Mouse (Mus musculus): ENCODE measurements around the gene Dlgap4.
"Not testable (repeated sequence)": the region's sequence is repeated elsewhere in the genome, so short reads cannot be mapped to it uniquely, and the experiment has no call there.

The Dlgap4 gene

DNA sequence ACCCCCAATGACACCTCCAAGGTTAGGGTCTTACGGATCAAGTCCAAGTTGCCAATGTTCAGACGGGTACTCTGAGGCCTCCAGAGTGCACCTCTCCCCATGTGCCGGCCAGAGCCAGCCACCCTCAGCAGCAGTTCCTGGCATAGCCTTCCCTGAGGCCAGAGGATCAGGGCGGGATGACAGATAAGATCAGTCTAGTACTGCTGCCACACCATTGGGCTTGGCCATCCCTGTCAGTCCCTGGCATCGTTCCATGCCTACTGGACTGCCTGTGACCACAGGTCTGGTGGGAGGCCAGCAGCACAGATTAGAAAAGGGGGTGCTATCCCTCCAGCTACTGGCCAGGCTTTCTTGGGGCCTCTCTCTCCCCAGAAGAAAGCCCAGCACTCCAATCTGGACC lies 165.5 kb downstream of the Dlgap4 start:
- DNase-seq: no peak

DNA sequence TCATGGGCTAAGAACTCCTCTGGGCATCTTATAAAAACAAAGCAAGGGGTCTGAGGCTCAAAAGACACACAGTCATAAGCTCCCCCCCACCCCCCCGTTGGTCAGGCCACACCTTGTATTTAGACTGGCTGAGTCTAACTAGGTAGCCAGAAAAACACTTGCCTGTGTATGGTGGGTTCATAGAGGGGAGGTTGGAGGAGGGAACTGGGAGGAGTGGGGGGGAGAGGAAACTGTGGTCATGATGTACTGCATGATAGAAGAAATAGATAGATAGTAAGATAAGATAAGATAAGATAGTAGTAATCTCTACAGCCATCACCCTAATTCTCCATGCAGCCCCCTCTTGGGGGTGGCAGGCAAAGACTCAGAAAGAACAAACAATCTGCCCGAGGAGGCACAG lies 166.0 kb downstream of the Dlgap4 start:
- no peak for DNase-seq

DNA sequence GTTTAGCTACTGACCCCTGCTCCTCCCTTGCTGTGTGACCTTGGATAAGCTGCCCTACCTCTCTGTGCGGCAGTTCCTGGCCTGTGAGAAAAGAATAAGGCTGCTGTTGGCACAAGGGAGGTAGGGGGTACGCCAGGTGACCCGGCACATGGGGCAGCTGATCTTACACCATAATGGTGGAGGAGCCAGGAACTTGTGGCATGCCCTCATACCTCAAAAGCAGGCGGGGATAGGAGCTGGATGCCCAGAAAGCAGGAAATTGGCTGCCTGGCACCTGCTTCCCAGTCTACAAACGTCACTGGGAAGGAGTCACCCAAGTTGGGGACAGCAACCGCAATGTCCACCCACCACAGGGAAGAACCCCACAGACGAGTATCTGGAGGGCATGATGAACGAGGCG lies 166.6 kb downstream of the Dlgap4 start:
- no peak for DNase-seq

DNA sequence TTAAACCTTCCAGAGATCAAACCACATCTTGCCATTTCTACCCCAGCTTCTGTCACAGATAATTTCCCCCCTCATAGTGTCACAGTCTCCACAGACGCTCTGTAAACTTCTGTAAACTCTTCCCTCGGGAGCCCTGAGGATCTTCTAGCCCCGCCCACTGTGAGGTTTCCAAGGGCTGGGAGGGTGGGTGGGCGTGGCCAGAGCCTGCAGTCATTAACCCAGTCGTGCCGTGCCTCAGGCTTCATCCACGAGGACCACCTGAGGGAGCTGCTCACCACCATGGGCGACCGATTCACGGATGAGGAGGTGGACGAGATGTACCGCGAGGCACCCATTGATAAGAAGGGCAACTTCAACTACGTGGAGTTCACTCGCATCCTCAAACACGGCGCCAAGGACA lies 167.2 kb downstream of the Dlgap4 start:
- no peak for DNase-seq

DNA sequence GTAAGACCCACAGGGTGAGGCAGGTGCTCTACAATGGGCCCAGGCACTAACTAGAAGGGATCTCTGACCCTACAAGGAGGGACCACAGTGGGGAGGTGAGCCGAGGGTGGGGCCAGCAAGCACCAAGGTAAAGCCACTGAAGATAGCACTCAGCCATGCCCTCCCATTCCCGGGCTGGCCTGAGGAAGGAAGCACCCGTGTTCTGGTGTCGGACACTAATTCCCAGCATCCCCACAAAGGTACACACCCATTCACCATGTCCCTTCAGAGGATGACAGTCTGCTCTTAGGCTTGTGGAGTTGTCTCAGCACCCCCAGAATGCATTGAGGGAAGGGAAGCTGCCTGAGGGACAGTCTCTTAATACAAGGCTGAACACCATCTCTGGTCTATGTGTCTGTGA lies 167.8 kb downstream of the Dlgap4 start:
- no peak for DNase-seq

DNA sequence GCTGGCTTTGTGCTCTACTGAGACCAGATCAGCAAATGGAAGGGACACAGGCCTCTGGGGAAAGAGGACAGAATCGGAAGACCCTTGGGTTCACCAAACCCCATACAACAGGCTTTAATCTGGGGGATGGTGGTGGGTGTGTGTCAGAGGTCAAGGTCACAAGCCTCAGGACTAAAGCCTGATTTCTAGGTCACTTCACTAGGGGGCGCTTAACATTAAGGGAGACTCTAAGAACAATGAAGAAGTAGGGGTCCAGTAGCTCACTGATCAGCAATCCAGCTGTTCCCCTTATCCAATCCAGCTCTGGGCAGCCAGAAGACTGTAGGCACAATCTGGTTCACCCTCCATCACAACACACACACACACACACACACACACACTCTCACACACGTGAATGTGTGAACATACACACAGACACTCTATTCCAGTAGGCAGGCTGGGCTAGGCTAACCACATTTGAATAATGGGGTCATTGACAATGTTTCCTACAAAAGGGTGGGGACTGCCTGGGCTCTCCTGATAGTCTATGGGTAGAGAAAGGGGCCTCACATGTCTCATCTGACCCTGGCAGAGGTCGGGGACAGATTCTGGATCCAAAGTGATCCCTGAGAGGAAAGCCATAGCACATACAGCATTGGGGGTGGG lies 168.5 kb downstream of the Dlgap4 start:
- DNase-seq: no peak

DNA sequence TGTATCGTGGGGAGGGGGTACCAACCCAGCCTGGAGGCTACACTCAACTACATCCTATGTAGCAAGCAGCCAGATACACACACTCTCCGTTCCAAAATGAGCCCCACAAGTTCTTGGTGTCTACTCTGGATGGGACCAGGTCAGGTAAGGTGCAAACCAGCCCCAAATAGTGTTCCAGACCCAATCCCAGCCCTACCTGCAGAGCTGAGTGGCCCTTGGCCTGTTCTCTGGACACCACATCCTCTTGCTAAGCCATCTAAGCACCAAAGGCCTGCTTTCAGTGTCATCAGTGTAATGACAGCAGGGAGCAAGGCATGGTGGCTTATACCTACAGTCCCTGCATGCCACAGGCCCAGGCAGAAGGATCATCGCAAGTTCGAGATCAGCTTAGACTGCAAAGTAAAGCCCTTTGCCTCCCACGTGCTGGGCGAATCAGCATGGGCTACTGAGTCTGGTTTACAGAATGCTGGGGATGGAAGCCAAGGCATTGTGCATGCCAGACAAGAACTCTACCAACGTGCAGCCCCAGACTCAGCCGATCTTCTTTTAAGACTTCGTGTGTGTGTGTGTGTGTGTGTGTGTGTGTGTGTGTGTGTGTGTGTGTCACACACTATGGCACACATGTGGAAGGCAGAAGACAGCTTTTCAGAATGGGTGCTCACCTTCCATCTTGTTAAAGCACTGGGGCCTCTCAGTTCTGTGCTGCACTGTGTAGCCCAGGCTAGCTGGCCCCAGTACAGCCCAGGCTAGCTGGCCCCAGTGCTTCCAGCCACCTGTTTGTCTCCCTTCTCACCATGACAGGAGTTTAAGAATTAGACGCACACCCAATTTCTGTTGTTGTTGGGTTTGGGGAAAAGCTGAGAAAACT lies 169.2 kb downstream of the Dlgap4 start:
- DNase-seq: no peak

DNA sequence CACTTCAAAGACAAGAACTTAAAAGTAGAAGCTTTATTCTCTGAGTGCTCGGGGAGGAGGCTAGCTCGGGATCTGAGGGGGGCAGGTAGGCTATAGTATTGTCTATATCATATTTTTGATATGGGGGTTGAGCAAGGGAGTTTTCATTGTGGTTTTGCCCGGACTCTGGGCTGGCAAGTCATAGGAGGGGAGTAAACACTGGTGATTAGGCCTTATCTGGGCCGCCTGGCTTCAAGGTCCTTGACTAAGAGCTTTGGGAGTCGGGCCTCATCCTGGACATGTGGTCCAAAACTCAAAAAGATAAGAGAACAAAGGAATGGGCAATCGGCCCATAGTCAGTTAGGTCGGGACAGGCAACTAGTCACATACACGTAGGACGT lies 169.8 kb downstream of the Dlgap4 start:
- DNase-seq: no peak

DNA sequence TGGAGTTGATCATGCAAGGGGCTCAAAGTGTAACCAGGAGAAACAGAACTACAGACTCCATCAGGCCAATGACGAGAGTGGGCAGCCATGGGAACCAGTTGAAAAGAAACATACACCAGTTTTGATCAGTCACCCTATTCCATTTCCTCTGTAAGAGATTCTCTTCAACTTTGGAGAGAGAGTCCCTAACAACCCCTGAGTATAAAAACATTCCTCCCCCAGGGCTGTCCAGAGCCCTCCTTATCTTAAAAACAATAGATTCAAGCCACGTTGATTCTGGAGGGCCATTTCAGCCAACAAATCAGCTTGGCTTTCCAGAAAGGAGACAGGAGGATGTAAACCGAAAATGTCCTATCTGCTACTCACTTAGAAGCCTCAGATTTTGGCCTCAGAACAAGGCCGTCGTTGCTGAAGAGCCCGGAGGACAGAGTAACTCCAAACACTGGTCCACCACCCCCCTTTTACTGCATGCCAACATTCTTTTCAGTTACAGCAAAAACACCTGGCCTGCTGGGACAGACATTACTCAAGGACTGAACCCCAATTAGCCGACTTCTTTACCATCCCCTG lies 170.6 kb downstream of the Dlgap4 start:
- DNase-seq: no peak

DNA sequence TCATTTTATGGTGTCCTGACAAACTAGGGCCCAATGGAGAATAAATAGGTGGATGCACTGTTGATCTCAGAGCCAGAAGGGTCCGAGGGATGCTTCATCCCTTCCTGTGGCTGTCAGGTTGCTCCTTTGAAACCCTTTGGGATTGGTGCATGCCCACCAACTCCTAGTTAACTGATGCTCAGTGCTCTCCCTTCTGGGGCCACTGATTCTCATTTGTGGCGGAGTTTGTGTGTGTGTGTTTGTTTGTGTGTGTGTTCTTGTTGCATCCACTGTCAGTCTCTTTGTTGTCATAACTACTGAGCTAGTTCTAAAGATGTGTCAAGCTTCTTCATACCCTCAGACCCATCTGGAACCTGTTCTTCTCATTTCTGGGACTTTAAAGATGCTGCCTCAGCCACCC lies 171.4 kb downstream of the Dlgap4 start:
- DNase-seq: no peak

DNA sequence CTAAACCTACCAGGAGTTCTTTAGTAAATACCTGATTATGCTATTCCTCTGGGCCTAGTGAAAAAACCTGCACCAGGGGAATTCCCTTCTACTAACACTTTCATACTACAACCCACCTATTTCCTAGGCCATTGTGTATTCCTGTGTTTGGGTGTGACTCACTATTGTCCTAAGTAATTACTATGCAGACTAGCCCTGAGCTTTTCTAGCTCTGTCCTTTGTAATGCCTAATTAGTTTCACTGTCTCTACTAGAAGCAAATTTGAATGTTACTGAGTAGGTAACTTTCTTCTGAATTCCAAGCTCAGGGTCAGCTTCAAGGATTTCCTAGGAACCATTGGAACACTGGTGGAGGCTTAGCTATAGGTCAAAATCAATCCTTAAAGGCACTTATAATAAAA lies 172.9 kb downstream of the Dlgap4 start:
- not testable (repeated sequence) for DNase-seq

DNA sequence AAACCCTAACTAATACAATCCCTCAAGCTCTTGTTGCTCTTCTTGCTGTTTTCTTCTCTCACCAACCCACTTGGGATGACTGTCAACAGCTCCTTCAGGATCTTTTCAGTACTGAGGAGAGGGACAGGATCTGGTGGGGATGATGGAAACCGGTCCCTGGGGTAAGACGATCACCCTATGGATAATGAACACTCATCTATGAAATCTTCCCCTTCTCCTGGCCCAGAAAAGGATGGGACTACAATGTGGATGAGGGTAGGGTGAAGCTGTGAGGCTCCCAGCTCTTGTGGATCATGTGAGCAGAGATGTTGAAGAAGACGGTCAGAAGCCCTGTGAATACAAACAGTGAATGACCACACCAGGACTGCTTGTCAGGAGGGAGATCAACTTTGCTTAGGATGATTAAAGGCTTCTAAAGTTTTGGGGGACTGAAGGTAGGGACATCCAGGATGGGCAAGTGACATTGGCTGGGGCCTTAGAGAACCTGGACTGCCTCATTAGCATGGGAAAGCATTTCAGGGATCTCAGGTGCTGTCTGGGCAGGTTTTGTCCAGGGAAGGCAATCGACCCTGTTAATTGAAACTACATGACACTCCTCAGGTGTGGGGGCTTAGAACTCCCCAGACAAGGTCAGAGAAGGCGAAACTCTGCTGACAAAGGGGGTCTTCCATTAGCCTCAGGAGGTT lies 173.7 kb downstream of the Dlgap4 start:
- no peak for DNase-seq

DNA sequence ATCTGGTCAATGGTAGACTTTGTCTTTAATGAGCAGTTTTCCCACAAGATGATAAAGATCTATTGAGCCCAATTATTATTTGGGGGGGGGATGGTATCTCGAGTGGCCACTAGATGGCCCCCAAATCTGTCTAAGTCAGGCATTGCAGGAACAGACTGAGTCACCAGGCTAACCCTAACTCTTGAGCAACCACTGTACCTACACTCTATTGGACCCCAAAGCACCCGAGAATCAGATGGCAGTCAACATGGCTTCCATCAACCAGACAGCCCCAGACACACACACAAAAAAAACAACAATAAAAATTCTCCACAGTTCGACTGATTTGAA lies 174.2 kb downstream of the Dlgap4 start:
- no peak for DNase-seq

DNA sequence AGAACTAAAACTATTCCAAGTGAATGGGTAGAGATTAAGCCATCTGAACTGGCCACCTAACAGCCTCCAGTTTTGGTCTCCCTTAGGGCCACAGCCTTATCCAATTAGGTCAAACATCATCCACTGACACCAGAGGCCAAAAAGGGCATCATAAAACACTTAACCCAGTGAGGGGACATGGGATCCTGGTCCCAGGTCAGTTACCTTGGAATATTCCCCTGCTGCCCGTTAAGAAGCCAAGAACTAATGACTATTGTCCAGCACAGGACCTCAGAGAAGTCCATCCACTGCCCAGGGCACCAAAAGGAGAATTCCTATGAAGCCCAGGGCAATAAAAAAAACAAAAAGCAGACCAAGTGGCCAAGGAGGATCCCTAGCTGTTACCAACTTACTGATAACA lies 175.3 kb downstream of the Dlgap4 start:
- DNase-seq: no peak

DNA sequence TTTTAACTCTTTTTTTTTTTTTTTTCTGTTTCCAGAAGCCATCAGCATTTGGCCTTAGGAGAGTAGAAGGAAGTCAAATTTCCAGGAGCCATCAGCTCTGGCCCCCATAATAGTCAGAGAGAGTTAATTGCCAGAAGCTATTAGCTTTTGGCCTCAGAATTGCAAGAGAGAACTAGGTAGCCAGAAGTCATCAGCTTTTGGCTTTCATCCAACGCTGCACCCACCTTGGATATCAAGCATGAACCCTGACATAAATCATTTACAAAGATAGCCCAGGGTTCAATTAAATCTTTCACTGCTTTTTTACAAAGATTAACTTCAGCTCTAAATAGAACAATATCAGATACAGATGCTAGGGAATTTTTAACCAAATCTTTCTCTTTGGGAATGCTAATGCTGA lies 185.0 kb downstream of the Dlgap4 start:
- DNase-seq: peak in 1 of 2 experiments; percentile 51

DNA sequence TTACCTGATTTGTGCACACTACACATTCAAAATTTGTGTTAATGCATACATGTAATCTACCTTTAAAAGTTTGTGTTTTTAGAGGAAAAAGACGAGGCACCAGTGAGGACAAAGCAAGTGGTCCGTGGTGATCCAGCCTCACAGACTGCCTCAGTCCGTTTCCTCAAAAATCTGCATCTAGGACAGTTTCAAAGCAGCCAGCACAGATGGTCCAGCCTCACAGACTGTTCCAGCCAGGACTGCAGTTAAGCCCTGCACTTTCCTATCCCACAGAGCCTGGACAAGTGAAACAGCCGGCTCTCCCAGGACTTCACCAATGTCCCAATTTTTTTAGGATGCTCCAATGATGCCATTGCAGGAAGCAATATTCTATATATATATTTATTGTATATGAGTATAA lies 187.5 kb downstream of the Dlgap4 start:
- no peak for DNase-seq

DNA sequence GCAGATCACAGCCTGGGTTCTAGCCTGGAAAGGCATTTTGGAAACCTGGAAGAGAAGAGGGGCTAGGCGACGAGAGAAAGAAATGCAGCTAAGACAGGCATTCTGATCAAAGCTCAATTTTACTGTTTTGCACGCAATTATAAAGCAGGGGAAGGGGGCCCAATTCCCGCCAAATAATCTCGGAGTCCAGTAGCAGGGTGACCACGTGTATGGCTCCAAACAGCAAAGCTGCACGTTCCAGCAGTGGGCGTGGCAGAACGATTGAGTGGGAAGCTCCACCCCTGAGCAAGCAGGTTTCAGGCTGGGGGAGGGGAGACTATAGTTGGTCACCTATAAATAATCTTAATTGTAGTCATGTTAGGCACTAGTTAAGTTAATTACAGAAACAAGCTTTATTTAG lies 188.6 kb downstream of the Dlgap4 start:
- DNase-seq: not testable (repeated sequence)

DNA sequence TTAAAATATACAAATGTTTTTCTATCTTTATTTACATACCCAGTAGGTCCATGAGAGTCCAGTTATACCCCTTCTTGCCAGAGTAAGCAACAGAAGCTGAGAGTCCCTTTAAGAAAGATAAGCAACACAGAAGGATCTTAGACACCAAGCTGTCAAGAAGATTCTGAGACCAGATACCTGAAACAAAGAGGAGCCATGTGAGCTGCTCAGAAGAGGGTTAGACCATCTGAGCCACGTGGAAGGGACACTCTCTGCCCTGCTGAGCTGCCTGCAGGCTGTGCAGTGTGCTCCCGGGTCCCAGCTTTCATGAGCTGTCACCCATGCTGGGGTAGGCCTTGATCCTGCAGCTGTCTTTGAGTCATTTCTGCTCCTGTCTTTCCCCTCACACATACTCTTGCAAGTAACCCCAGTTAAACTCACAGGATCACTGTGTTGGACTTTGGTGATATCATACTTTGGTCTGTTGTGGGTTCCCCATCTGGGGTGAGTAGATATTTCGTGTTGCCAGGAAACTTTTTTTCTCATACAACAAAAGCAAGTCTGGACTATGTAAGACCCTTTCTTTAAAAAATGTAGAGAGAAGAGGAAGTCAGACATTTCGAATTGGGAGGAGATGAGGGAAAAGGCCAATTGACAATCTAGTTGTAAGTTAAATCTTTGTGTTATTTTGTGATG lies 190.3 kb downstream of the Dlgap4 start:
- DNase-seq: no peak

DNA sequence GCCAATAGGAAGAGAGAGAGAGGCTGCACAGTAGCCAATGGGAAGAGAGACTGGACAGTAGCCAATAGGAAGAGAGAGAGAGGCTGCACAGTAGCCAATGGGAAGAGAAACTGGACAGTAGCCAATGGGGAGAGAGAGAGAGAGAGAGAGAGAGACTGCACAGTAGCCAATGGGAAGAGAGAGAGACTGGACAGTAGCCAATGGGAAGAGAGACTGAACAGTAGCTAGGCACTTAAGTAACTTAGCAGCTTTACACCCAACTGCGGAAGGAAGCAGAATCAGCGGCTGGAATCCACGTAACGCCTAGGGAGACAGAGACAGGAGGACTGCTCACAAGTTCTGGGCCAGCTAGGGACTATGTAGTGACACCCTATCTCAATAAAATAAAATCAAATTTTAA lies 191.1 kb downstream of the Dlgap4 start:
- no peak for DNase-seq

DNA sequence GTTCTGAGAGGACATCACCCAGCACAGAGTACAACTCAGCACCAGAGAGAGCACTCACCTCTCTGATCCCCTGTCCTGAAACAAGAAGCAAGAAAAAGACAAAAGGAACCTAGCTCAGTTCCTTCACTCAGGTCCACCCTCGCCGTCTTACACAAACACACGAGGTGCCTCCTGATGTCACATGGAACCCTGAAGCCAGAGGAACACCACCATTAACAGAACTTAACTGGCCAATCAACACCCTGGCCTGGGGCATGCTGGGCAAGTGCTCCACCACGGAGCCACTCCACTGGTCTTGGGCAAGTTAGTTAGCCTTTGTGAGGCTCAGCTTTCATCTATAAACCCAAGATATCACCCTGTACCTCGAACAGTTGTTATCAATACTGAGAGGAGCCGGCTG lies 193.4 kb downstream of the Dlgap4 start:
- DNase-seq: no peak

DNA sequence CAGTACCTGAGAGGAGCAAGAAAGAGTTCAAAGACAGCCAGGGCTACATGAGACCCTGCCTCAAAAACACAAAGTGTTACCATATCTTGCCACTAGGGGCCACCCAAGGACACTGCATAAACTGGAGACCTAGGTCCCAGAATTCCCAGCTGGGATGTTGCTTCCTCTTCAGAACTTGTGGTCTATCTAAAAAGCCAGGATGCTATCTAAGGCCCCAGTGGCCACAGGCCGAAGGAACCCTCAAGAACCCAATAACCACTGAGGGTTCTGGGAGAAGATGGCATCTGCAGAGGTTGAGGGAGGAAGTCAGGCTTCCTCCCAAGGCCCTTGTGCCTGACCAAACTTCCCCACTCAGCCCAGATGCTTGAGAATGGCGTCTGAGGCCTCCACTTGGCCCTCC lies 196.1 kb downstream of the Dlgap4 start:
- peak; percentile 43 to 76 for DNase-seq

DNA sequence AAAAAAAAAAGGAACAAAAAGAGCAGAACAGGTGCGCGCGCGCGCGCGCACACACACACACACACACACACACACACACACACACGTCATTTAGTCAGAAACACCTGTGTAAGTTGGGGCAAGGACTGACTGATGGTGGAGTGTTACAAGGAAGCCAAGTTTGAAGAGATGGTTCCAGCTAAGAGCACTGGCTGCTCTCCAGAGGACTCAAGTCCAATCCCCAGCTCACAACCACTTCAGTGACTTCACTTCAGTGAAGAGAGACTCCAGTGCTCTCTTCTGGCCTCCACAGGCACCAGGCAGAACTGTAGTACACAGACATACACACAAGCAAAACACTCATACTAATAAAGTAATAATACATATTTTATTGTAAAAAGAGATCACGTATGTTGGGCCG lies 197.2 kb downstream of the Dlgap4 start:
- DNase-seq: peak; percentile 14 to 42

DNA sequence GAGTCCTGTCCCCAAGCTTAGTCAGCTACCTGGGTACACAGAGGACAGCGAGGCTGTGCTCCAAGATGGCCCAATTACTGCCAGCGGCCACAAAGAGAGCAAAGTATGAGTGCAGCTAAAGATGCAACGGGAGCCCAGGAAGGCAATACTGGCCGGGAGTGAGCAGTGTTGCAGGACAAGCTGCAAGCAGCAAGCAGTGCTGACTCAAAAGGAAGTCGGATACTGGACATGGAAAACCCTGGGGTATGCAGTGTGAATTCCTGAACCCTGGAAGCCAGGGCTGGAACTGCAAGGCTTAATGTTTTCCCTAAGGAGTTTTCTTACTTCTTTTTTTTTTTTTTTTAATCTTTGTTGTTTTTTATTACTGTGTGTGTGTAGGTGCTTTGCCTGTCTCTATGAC lies 198.1 kb downstream of the Dlgap4 start:
- DNase-seq: no peak

Measured in kidney, adult 8-10 months (tissue).